Mouse (Mus musculus) erythroblast, embryonic 14.5 days (primary cell): ENCODE results near the gene Ntn5.

Source experiments
- GATA1 ChIP-seq: IDR thresholded peaks from 2 replicates; pipeline ENCODE4 v1.6.1; 2012; ENCODE audit warnings: low read length, inconsistent platforms, mixed read lengths
- TAL1 ChIP-seq: IDR thresholded peaks from 3 replicates; pipeline ENCODE4 v1.6.1; 2012; ENCODE audit warnings: low read length, inconsistent platforms, mixed read lengths

DNA sequence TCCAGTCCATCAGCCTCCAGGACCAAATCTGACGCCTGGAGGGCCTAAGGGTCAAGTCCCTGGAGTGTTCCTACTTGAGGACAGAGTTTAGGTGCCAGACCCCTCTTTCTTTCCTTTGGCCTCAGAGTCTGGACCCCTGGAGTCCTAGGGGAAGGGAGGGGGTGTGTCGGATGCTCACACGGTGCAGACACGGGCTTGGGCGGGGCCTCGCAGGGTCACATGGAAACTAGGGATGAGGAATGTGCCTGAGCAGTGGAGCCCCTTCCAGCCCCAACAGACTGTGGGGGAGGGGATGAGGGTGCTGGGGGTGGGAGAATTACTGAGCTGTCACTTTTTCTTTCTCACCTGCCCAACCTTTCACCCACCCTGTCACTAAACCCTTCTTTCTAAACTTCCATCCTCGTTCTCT, 22.1 kb downstream of the Ntn5 start:
- TF ChIP-seq GATA1: no peak
- no peak for TF ChIP-seq TAL1
